Comparison of ENCODE assay signal across 23 mouse cellular contexts in genomic region chr10:5685608-5686007, GRCm38 (mm10). TPM values are rescaled to one million over a fixed set of nuclear protein-coding genes. Genes with fewer than 3 reads are reported as not detected.
DNase-seq lines count a peak whose midpoint lies in the region; ATAC-seq and TF ChIP-seq lines count a peak whose summit lies in the region.
"Had no signal": no experiment of that assay in that cellular context is flagged by ENCODE, and none has a peak within 500 bp of the region (broad histone marks: within the 10 kb centered on the region; RNA-seq: fewer than 3 reads in every experiment).

No protein-coding gene starts in this region.

- no peaks in the 10 kb centered on the region for H3K27me3 ChIP-seq in liver, embryonic 12.5 days (replicated peaks)
- H3K27me3 ChIP-seq: embryonic facial prominence, embryonic 15.5 days; kidney, embryonic 15.5 days; midbrain, embryonic 12.5 days had no signal

- peak; percentile 3 to 8 for DNase-seq in lung, adult 18-20 months
- no peak for DNase-seq in lung, adult 2 months
- DNase-seq in lung, postnatal 10 days, result peak; percentile 5
- DNase-seq in yolk sac, embryonic 10.5 days (ENCODE audit: low spot score), result peak; percentile 4
- DNase-seq in heart, postnatal 10 days, result no peak
- DNase-seq in left cerebral cortex, adult 9 months (ENCODE audit: low spot score in 2 of 2), result no peak
- DNase-seq in layer of hippocampus, adult 9-10 months (ENCODE audit: low spot score), result no peak
- DNase-seq: adrenal gland, postnatal 36 days; cerebellum, adult 9-10 months; kidney, postnatal 36 days; right cerebral cortex, postnatal 25 days; spleen, adult 18-20 months had no signal

- no peak overlapping the region for H3K4me3 ChIP-seq in lung, adult 2 months (replicated peaks; ENCODE audit: extremely low read depth, low read depth, low read length)
- H3K4me3 ChIP-seq in liver, embryonic 12.5 days, result no peak overlapping the region
- H3K4me3 ChIP-seq: embryonic facial prominence, embryonic 15.5 days; heart, embryonic 10.5 days; kidney, embryonic 15.5 days; midbrain, embryonic 12.5 days had no signal

- no peak overlapping the region for H3K9ac ChIP-seq in liver, embryonic 12.5 days
- H3K9ac ChIP-seq: embryonic facial prominence, embryonic 15.5 days; kidney, embryonic 15.5 days; midbrain, embryonic 12.5 days had no signal

- H3K27ac ChIP-seq in liver, embryonic 12.5 days, result peak overlapping the region; percentile 45; the same call in 1 of the 2 replicates
- H3K27ac ChIP-seq: embryonic facial prominence, embryonic 15.5 days; heart, embryonic 10.5 days; hindbrain, postnatal 0 days; kidney, embryonic 15.5 days; midbrain, embryonic 12.5 days had no signal

- peak overlapping the region; percentile 18; the same call in 1 of the 2 replicates for H3K4me2 ChIP-seq in liver, embryonic 12.5 days
- H3K4me2 ChIP-seq: embryonic facial prominence, embryonic 15.5 days; kidney, embryonic 15.5 days; midbrain, embryonic 12.5 days had no signal

- no peak for TF ChIP-seq CTCF in lung, adult 2 months (IDR thresholded peaks at IDR 0.05; ENCODE audit: insufficient read depth, low read length)

- no peak for TF ChIP-seq POLR2A in lung, adult 2 months (IDR thresholded peaks at IDR 0.05; ENCODE audit: borderline replicate concordance, extremely low read depth, low read depth, low read length)

- no peaks in the 10 kb centered on the region for H3K9me3 ChIP-seq in liver, embryonic 12.5 days (replicated peaks)
- H3K9me3 ChIP-seq: embryonic facial prominence, embryonic 15.5 days; heart, embryonic 10.5 days; kidney, embryonic 15.5 days; midbrain, embryonic 12.5 days had no signal

- H3K36me3 ChIP-seq in liver, embryonic 12.5 days, result no peaks in the 10 kb centered on the region
- H3K36me3 ChIP-seq: embryonic facial prominence, embryonic 15.5 days; heart, embryonic 10.5 days; kidney, embryonic 15.5 days; midbrain, embryonic 12.5 days had no signal

- WGBS in lung, adult 2 months, result 33% methylated on average over 6 of the region's 6 CpGs
- WGBS in liver, embryonic 12.5 days (ENCODE audit: insufficient replicate concordance), result 30% methylated on average over 6 of the region's 6 CpGs

- H3K4me1 ChIP-seq in lung, adult 2 months (ENCODE audit: control insufficient read depth, insufficient read depth, low read length), result no peaks in the 10 kb centered on the region
- peaks cover 12% of the 10 kb centered on the region for H3K4me1 ChIP-seq in liver, embryonic 12.5 days
- H3K4me1 ChIP-seq: embryonic facial prominence, embryonic 15.5 days; heart, embryonic 10.5 days; kidney, embryonic 15.5 days; midbrain, embryonic 12.5 days had no signal

- intact Hi-C loops in heart, postnatal 10 days (cut with DNase I), result no loop called here

- ATAC-seq in liver, embryonic 12.5 days, result peak; percentile 91
- ATAC-seq: forebrain, embryonic 14.5 days; hindbrain, postnatal 0 days; intestine, postnatal 0 days had no signal

RNA-seq across cellular contexts. Expression of gene Vip, which starts 46.6 kb away (rescaled TPM):
- 0.12 and 0.14 TPM in 2 replicates for polyA plus RNA-seq in lung, adult 2 months (2012; rRNA removed)
- polyA plus RNA-seq in liver, embryonic 12.5 days (2016; fragmentation: Nextera tagmentation; extraction: Ambion mirVana), result 0.11 TPM in 1 of 2 replicates, not detected in the other
- under 1 TPM in 1 of 2 experiments, not detected in 1; 0.69 TPM for total RNA-seq in heart, postnatal 10 days (2021)
- total RNA-seq: gastrocnemius, adult 8-10 months; granulocyte monocyte progenitor cell, adult 5-6 weeks; hematopoietic stem cell, adult 5-6 weeks had no signal
- polyA plus RNA-seq: forebrain, embryonic 14.5 days; heart, embryonic 10.5 days had no signal

Comparison
In these comparisons a context has a peak if more than half of its experiments do, and no peak if none do; other contexts are left out.
1. DNase-seq: peak in lung, adult 18-20 months (2 of 2), lung, postnatal 10 days (single experiment) and yolk sac, embryonic 10.5 days (single experiment); none in lung, adult 2 months (single experiment), heart, postnatal 10 days (0 of 2), left cerebral cortex, adult 9 months (0 of 2) and layer of hippocampus, adult 9-10 months (single experiment).